Mouse (Mus musculus) lung, postnatal 14 days (tissue): ENCODE results near the gene Stk40.

Experiments
- DNase-seq: peaks from one replicate; pipeline ENCODE4 v3.0.0; 2021

Gene Stk40

GRCm38 (mm10) chr4:126099365-126099764, 4.4 kb upstream of the Stk40 start:
- DNase-seq = no peak

DNA sequence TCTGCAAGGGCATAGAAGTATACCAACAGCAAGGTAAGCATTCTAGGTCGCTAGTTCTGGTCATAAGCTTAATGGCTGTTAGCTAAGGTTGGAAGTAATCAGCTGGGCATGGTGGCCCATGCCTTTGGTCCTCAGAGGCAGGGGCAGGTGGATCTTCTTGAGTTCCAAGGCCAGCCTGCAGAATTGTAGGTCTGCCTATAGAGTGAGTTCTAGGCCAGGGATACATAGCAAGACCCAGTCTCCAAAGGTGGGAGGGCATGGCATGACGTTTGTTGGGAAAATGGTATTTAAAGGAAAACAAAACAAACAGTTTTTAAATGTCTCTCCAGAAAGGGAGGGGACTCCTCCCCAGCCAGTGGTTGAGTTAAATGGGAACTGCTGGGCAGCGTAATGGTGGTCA, 3.0 kb upstream of the Stk40 start:
- DNase-seq = no peak

DNA sequence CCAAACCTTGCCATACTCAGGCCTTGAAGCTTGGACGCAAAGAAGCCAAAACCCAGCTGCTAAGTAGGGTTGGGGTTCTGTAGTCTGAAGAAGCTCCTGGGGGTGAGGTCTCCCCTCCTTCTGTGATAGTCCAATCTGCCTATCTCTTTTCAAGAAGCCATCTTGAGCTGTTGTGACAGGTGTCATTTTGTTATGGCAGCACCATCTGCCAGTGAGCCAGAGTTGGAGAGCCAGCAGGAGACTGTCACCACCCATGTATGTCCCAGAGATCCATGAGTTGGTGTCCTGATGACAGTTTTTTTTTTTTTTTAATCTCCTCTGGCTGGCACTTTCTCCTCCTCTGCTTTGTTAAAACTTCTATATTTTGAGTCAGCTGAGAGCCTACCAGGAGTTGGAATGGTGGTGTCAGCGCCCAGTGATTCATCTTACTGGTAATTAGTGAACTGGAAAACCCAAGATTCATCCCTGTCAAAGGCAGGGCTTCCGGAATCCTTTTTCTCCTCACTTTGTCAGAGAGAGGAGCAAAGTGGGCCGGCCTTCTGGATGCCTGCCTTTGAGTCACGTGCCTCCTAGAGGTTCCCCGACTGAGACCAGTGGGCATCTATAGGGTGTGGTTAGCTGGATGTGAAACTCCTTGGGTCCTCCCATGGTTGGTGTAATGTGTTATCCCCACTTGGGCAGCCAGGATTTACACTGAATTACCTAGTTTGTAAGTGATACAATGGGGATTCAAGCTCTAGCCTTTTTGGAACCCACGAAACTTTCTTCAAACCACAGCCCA, 1.5 kb upstream of the Stk40 start:
- DNase-seq = peak; percentile 37

DNA sequence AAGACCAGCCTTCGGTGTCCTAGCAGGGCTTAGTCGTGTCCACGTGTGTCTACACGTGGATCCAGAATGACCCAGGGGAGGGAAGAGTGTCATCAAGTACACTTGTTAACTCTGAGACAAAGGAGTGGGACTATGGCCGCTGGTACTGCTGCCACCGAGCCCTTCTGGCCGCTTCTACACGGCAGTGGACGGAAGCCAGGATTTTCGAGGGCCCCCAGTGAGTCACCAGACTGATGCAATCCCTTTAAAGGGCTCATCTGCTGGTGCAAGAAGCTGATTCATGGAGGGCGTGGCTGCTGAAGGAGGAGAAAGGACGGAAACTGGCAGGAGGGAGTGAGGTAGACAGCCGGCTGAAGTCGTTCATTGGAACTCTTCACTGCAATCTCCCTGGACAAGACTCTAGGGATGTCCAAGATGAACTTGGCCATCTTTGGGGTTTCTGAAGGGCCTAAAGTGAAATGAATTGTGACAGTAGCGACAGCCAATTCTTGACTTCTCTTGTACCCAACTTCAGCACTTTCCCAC, 638 bp upstream of the Stk40 start:
- DNase-seq = peak; percentile 94

GRCm38 (mm10) chr4:126104261-126105075, 711 bp downstream of the Stk40 start:
- peak; percentile 39 for DNase-seq

DNA sequence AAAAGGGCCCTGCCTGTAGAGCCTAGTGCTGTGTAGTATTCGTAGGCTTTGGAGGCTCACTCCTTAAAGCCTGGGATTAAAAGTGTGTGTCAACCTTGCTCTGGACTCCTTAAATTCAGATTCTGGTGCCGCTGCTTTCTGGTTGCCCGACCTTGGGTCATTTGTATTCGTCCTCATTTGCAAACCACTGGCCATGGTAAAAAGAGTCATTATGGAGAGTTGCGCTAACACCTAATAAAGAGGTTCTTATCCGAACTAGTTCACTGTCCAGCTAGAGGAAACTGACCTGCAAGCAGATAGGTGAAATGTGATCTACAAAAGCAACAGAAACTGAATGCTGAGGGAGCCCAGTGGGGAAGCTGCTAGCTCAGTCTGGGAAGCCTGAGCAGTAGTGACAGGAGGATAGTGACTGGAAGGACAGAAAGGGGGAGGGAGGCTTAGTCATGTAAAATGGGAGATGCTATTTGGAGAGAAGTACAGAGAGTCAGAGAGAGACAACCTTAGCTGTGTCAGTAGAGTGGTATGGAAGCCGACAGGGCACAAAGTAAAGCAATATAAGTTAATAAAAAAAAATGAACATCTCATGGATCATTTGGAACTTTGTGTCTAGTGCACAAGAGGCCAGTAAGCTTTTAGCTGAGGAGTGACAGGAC, 1.5 kb downstream of the Stk40 start:
- DNase-seq = no peak

GRCm38 (mm10) chr4:126108061-126108740, 4.4 kb downstream of the Stk40 start:
- no peak for DNase-seq

- no peak for DNase-seq
Measured at GRCm38 (mm10) chr4:126109613-126110373, 6.0 kb downstream of the Stk40 start.

DNA sequence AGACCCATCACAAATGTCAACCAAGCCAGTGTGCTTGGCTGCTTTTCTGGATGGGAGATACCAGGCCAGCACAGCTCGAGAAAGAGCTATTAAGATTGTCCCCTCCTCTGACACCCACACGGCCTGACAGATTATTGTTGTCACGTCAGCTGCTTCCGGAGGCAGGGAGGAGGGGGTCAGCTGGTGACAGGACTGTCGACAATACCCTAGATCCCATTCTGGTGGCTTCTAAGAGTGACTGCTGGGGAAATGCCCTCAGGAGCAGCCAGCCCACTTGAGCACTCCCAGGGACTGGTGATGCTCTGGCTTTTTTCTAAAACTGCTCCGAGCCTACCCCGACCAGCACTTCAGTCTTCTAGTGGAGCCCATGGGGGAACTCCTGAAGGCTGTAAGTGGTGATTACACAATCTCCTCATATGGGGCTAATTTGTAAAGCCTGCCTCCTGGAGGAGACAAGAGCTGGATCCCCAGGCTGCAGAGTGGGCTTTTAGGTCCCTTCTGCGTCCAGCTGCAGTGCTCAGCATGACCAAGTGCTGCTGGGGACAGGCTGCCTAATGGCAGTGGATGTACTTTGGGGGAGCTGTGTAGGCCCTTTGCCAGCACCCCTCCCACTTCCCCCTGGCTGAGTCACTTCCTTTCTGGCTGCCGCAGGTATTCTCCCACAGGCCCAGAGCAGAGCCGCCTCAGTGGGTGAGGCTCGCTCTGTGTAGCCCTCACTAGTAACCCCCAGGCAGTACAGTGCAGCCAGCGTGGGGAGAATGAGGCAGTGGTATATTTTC, 6.8 kb downstream of the Stk40 start:
- peak; percentile 86 for DNase-seq

GRCm38 (mm10) chr4:126111153-126111549, 7.4 kb downstream of the Stk40 start:
- no peak for DNase-seq

DNA sequence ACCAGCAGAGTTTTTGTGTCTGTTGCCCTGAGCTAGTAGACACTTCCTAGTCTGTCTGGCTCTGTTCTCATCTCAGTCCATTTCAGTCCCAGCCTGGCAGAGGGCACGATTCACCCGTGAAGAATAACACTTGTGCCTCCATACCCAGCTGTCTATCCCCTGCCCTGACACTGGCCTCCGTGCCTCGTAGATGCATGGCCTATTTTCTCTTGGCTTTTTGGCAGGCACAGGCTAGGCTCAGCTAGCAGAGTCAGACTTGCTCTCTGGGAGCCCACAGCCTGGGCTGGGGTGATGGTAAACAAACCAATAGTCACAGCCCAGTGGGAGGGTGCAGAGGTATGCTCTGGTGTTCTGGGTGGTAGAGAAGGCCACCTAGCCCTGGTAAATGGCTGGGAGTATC, 9.5 kb downstream of the Stk40 start:
- DNase-seq = no peak

GRCm38 (mm10) chr4:126113943-126114342, 10.2 kb downstream of the Stk40 start:
- peak; percentile 70 for DNase-seq

DNA sequence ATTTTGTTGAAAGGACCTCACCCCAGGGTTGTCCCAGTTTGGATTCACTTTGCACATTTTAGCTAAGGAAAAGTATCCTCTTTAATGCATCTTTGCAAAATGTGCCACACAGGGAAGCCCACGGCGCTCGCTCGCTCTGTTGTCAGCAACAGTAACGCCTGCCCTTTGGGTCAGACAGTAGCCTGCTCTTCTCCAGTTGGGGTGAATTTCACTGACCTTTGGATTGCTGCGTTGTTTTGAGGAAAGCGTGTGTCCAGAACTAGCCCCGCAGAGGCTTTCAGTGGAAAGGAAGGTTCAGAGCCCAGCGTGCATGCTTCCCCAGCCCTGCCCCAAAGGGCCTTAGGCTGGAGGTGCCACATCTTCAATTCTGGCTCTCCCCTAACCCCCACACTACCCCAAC, 11.7 kb downstream of the Stk40 start:
- no peak for DNase-seq

GRCm38 (mm10) chr4:126115871-126116521, 12.2 kb downstream of the Stk40 start:
- DNase-seq = no peak

DNA sequence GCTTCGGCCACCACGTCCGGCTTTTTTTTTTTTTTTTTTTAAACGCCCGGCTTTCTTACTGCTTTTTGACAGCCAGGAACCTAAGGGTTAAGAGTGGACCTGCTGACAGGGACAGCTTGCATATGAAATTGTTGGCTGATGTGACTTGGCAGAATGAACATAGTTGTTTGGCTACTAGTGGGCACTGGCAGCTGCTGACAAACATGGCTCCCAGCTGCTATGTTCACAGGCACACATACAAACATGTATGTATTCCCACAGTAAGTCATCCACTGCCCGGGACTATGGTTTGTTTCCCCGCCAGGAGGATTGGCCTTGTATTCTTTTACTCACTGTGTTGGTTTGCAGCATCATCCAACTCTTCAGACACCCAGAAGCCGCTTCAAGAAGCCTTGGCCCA, 13.4 kb downstream of the Stk40 start:
- DNase-seq = no peak

GRCm38 (mm10) chr4:126118651-126119050, 14.9 kb downstream of the Stk40 start:
- no peak for DNase-seq

DNA sequence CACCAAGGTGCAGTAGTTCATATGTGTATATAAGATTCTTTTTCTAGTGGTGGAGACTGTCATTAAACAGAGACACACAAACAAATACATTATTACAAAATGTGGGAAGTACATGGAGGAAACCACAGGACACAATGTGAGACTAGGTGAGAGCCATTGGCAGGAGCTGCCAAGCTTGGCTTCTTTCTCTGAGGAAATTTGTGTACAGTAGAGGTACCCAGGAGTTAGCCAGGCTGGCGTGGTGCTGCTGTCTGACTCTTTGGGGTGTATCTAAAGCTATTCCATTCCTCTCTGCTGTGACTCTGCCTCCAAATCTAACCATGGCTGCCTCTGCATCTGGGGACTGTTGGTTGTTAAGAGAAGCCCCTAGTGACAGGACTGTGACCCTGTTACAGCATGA, 15.3 kb downstream of the Stk40 start:
- DNase-seq = no peak

DNA sequence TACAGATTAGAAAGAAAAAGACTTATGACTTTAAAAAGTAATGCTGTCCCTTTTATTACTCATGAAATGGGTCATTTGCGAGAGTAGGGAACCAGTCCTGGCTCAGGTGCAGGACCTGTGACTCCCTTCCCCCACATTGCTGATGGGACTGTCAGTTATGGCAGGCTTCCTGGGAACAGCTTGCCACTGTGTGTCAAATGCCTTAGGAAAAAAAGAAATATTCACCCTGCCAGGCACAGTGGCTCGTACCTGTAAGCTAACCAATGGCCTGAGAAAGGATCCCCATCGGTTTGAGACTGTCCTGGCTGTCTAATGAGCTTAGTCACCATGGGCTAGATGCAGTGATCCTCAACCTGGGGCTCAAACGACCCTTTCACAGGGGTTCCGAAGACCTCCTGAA, 16.3 kb downstream of the Stk40 start:
- no peak for DNase-seq

GRCm38 (mm10) chr4:126120506-126120905, 16.7 kb downstream of the Stk40 start:
- DNase-seq = no peak

- no peak for DNase-seq
Measured at GRCm38 (mm10) chr4:126123309-126124040, 19.7 kb downstream of the Stk40 start.
